20 mouse cellular contexts compared by ENCODE assay signal in genomic region chr16:87817590-87817989, GRCm38 (mm10).
DNase-seq lines count a peak whose midpoint lies in the region; ATAC-seq lines count a peak whose summit lies in the region.
"Had no signal": no experiment of that assay in that cellular context is flagged by ENCODE, and none has a peak within 500 bp of the region (broad histone marks: within the 10 kb centered on the region; RNA-seq: fewer than 3 reads in every experiment).

No protein-coding gene starts in this region.

- no peaks in the 10 kb centered on the region for H3K4me1 ChIP-seq in hindbrain, embryonic 11.5 days (replicated peaks; ENCODE audit: control insufficient read depth, insufficient read depth, low read length)
- H3K4me1 ChIP-seq in hindbrain, embryonic 16.5 days (ENCODE audit: control insufficient read depth, insufficient read depth, low read depth, low read length): no peaks in the 10 kb centered on the region
- H3K4me1 ChIP-seq in neural tube, embryonic 12.5 days: no peaks in the 10 kb centered on the region; the same call in 1 of the 2 replicates
- H3K4me1 ChIP-seq in neural tube, embryonic 14.5 days (ENCODE audit: control insufficient read depth, insufficient read depth, low read length): no peaks in the 10 kb centered on the region; the same call in 1 of the 2 replicates
- H3K4me1 ChIP-seq: heart, embryonic 15.5 days; hindbrain, embryonic 12.5 days had no signal

- H3K9me3 ChIP-seq in hindbrain, embryonic 11.5 days (ENCODE audit: control insufficient read depth, low read length): no peaks in the 10 kb centered on the region
- H3K9me3 ChIP-seq in hindbrain, embryonic 16.5 days (ENCODE audit: control insufficient read depth, low read length): no peaks in the 10 kb centered on the region
- no peaks in the 10 kb centered on the region for H3K9me3 ChIP-seq in neural tube, embryonic 12.5 days
- no peaks in the 10 kb centered on the region for H3K9me3 ChIP-seq in neural tube, embryonic 14.5 days (ENCODE audit: control insufficient read depth, low read length)
- H3K9me3 ChIP-seq: heart, embryonic 15.5 days; hindbrain, embryonic 12.5 days had no signal

- no peak for ATAC-seq in hindbrain, embryonic 11.5 days (ENCODE audit: low FRiP score)
- ATAC-seq in hindbrain, embryonic 16.5 days: no peak
- ATAC-seq in neural tube, embryonic 12.5 days (ENCODE audit: low FRiP score, low read depth): peak; percentile 63
- peak; percentile 54; the same call in 1 of the 2 replicates for ATAC-seq in neural tube, embryonic 14.5 days (ENCODE audit: low read depth)
- ATAC-seq: forebrain, embryonic 14.5 days; inflammation-experienced regulatory T-cells, adult 6 months; intestine, postnatal 0 days had no signal

- H3K9ac ChIP-seq in hindbrain, embryonic 11.5 days (ENCODE audit: low read depth, low read length): no peak overlapping the region
- H3K9ac ChIP-seq in hindbrain, embryonic 16.5 days (ENCODE audit: low read depth, low read length): no peak overlapping the region
- H3K9ac ChIP-seq in neural tube, embryonic 12.5 days: no peak overlapping the region
- 0 out of 2 replicates have a peak overlapping the region, but pooled peaks have one; percentile 7 for H3K9ac ChIP-seq in neural tube, embryonic 14.5 days (replicated peaks; ENCODE audit: low read depth, low read length)
- H3K9ac ChIP-seq: heart, embryonic 15.5 days; hindbrain, embryonic 12.5 days had no signal

- DNase-seq in hindbrain, embryonic 11.5 days (ENCODE audit: low spot score): no peak
- DNase-seq in neural tube, embryonic 10.5 days (ENCODE audit: extremely low spot score, low spot score): no peak
- DNase-seq in right cerebral cortex, adult 2 months (ENCODE audit: low spot score in 2 of 2): no peak
- DNase-seq: adrenal gland, adult 2 months; adrenal gland, postnatal 25 days; cerebellum, adult 2 months; cerebellum, postnatal 10 days; gastrocnemius, postnatal 10 days; heart, adult 2 months; heart, postnatal 14 days had no signal

- H3K4me2 ChIP-seq in hindbrain, embryonic 11.5 days (replicated peaks; ENCODE audit: low read depth, low read length): no peak overlapping the region
- no peak overlapping the region for H3K4me2 ChIP-seq in hindbrain, embryonic 16.5 days (ENCODE audit: low read length)
- no peak overlapping the region for H3K4me2 ChIP-seq in neural tube, embryonic 12.5 days (replicated peaks)
- peak overlapping the region; percentile 1; the same call in 1 of the 2 replicates for H3K4me2 ChIP-seq in neural tube, embryonic 14.5 days (ENCODE audit: low read depth, low read length)
- H3K4me2 ChIP-seq: heart, embryonic 11.5 days; heart, embryonic 15.5 days; hindbrain, embryonic 12.5 days had no signal

- no peak overlapping the region for H3K4me3 ChIP-seq in hindbrain, embryonic 11.5 days (ENCODE audit: low read depth, low read length)
- no peak overlapping the region for H3K4me3 ChIP-seq in hindbrain, embryonic 16.5 days (ENCODE audit: low read length)
- no peak overlapping the region for H3K4me3 ChIP-seq in neural tube, embryonic 12.5 days
- no peak overlapping the region for H3K4me3 ChIP-seq in neural tube, embryonic 14.5 days (ENCODE audit: low read depth, low read length)
- H3K4me3 ChIP-seq: heart, adult 2 months; heart, embryonic 15.5 days; hindbrain, embryonic 12.5 days had no signal

- H3K27ac ChIP-seq in hindbrain, embryonic 11.5 days (ENCODE audit: low read depth, low read length): 0 out of 2 replicates have a peak overlapping the region, but pooled peaks have one; percentile 10
- no peak overlapping the region for H3K27ac ChIP-seq in hindbrain, embryonic 16.5 days (ENCODE audit: low read depth, low read length)
- H3K27ac ChIP-seq in neural tube, embryonic 12.5 days: no peak overlapping the region
- H3K27ac ChIP-seq in neural tube, embryonic 14.5 days (ENCODE audit: low read depth, low read length): peak overlapping the region; percentile 12; the same call in 1 of the 2 replicates
- H3K27ac ChIP-seq: heart, adult 2 months; heart, embryonic 15.5 days; hindbrain, embryonic 12.5 days had no signal

- 85% methylated on average over 8 of the region's 8 CpGs for WGBS in hindbrain, embryonic 11.5 days
- WGBS in hindbrain, embryonic 16.5 days: 56% methylated on average over 8 of the region's 8 CpGs
- 67% methylated on average over 8 of the region's 8 CpGs for WGBS in neural tube, embryonic 12.5 days
- WGBS in neural tube, embryonic 14.5 days: 48% methylated on average over 8 of the region's 8 CpGs

- H3K36me3 ChIP-seq in hindbrain, embryonic 11.5 days (ENCODE audit: control insufficient read depth, insufficient read depth, low read length): no peaks in the 10 kb centered on the region
- H3K36me3 ChIP-seq in hindbrain, embryonic 16.5 days (ENCODE audit: control insufficient read depth, insufficient read depth, low read length): no peaks in the 10 kb centered on the region
- no peaks in the 10 kb centered on the region for H3K36me3 ChIP-seq in neural tube, embryonic 12.5 days
- no peaks in the 10 kb centered on the region for H3K36me3 ChIP-seq in neural tube, embryonic 14.5 days (ENCODE audit: control insufficient read depth, insufficient read depth, low read length)
- H3K36me3 ChIP-seq: heart, embryonic 15.5 days; hindbrain, embryonic 12.5 days had no signal

- H3K27me3 ChIP-seq in hindbrain, embryonic 11.5 days (ENCODE audit: control insufficient read depth, insufficient read depth, low read length): no peaks in the 10 kb centered on the region
- no peaks in the 10 kb centered on the region for H3K27me3 ChIP-seq in hindbrain, embryonic 16.5 days (replicated peaks; ENCODE audit: control insufficient read depth, insufficient read depth, low read length)
- no peaks in the 10 kb centered on the region for H3K27me3 ChIP-seq in neural tube, embryonic 12.5 days (replicated peaks)
- no peaks in the 10 kb centered on the region for H3K27me3 ChIP-seq in neural tube, embryonic 14.5 days (ENCODE audit: control insufficient read depth, insufficient read depth, low read length)
- H3K27me3 ChIP-seq: CH12.LX; heart, embryonic 15.5 days; hindbrain, embryonic 12.5 days had no signal

Comparison
In these comparisons a context has a peak if more than half of its experiments do, and no peak if none do; other contexts are left out.
1. H3K27ac ChIP-seq: peak in hindbrain, embryonic 11.5 days (single experiment) and neural tube, embryonic 14.5 days (single experiment); none in hindbrain, embryonic 16.5 days (single experiment) and neural tube, embryonic 12.5 days (single experiment).
2. ATAC-seq: peak in neural tube, embryonic 12.5 days (single experiment) and neural tube, embryonic 14.5 days (single experiment); none in hindbrain, embryonic 11.5 days (single experiment) and hindbrain, embryonic 16.5 days (single experiment).